Mouse (Mus musculus): ENCODE data around the gene Thbs4.

DNA sequence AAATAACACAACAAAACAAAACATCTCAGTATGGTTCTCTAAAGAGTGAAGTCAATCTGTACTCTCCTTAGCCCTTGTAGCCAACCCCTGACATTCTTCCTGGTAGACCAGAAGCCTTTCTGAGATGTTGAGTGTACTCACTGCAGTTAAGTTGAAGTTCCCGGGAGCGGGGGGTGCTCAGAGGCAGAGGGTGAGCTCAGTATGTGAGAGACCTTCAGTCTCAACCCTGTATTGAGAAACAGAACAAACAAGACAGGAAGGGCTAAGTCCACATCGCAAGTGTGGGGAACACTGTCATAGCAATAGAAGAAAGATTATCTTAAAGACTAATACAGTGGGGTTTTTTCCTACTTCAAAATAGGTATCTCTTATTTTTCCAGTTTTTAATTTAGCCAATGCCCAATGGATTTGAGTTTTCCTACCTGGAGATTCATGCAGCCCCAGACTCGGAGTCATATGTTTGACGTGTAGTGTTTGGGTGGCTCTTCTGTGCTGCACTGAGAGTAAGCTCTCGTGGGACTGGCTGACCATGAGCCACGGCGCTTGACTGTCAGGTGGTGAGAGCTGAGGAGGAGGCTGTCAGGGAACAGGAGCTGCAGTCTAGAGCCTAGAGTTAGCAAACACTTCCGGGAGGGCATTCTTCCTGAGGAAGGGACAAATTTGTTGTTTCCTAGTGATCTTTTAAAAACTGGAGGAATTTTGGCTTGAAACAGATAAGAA is 88.1 kb downstream of the Thbs4 start:
- TF ChIP-seq CTCF (IDR thresholded peaks at IDR 0.05; ENCODE audit: extremely low read depth, insufficient read depth, insufficient read length, insufficient replicate concordance) (no peak), POLR2A (IDR thresholded peaks at IDR 0.05; ENCODE audit: low read depth, low read length) (no peak)
